Mouse (Mus musculus): ENCODE results near the gene Kifc1. TPM values are rescaled to one million over a fixed set of nuclear protein-coding genes. Genes with fewer than 3 reads are reported as not detected.

The Kifc1 gene
- polyA plus RNA-seq, 1 experiment from 2014 or later, result 7.5 TPM

DNA sequence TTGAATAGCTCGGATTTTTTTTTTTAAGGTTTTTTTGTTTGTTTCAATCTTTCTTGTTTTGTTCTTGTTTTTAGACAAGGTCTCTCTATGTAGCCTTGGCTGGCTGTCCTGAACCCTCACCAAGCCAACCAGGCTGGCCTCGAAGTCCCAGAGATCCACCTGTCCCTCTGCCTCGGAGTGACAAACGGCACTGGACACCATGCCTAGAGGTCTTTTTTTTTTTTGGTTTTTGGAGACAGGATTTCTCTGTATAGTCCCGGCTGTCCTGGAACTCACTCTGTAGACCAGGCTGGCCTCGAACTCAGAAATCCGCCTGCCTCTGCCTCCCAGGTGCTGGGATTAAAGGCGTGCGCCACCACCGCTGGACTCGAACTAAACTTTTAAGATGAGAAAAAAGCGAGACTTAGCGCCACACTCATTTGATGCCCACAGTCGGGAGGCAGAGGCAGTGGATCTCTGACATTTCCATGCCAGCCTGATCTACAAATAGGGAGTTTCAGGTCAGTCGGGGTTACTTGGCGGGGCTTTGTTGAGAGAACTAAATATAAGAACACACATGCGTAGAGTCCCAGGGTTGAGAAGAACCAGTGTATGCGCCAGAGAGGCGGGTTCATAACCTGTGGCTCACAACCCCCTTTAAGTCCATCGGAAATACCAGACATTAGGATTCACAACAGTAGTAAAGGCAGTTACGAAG, 37.9 kb upstream of the Kifc1 start:
- 50% methylated on average over 21 of the region's 21 CpGs for WGBS (ENCODE audit: insufficient replicate concordance)
- Histone ChIP-seq H3K4me3 (replicated peaks) (peak overlapping the region; percentile 75), H3K27me3 (no peaks in the 10 kb centered on the region), H3K27ac (replicated peaks) (peak overlapping the region; percentile 93), H3K9me3 (replicated peaks) (no peaks in the 10 kb centered on the region), H3K4me1 (replicated peaks) (peaks cover 79% of the 10 kb centered on the region), H3K36me3 (replicated peaks) (peaks cover 48% of the 10 kb centered on the region), H3K9ac (peak overlapping the region; percentile 86), H3K4me2 (peak overlapping the region; percentile 99)
- ATAC-seq (ENCODE audit: insufficient read depth), result no peak

DNA sequence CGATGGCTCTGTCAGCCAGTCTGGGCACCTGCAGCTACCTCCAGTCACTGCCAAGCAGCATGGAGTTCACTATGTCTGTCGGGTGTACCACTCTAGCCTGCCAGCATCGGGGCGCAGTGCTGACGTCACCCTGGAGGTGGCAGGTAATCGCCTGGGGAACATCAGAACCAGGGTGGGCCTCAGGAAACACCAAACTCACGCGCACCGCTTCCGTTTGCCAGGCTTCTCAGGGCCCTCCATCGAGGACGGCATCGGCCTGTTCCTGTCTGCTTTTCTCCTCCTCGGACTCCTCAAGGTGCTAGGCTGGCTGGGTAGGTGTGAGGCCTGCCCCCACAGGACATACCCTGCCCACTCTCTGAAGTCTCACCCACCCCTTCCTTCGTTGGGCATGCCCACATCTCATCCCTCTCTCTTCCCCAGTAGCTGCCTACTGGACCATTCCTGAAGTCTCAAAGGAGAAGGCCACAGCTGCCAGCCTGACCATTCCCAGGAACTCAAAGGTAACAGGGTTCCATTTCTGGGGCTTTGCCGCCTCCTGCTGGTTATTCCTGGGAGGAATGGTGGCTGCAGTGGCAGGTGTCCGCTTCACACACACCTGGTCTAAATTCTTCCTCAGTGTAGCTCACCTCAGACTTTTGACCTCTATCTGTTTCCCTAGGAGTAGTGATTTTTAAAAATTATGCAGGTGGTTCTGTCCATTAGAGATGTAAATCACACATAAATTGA, 35.9 kb upstream of the Kifc1 start:
- Histone ChIP-seq H3K27me3 (no peaks in the 10 kb centered on the region), H3K4me1 (replicated peaks) (peaks cover 71% of the 10 kb centered on the region)
- WGBS (ENCODE audit: insufficient replicate concordance), result 74% methylated on average over 17 of the region's 17 CpGs

DNA sequence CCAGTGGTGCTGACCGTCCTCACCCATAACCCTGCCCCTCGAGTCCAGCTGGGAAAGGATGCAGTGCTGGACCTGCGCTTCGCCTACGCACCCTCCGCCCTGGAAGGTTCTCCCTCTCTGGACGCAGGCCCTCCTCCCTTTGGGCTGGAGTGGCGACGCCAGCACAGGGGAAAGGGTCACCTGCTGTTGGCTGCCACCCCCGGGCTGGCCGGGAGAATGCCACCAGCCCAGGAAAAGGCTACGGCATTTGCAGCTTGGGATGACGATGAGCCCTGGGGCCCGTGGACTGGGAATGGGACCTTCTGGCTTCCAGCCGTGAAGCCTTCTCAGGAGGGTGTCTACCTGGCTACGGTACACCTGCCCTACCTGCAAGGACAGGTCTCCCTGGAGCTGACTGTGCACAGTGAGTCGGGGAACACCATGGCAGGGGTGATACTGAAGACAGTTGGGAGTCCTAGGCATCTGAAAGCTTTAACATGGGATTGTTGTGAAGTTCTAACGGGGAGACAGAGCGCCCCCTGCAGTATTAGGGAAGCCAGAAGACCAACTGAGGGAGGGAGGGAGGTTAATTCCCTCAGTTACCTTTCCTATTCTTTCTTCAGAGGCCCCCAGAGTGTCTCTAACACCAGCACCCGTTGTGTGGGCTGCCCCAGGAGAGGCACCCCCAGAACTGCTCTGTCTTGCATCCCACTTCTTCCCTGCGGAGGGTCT, 35.1 kb upstream of the Kifc1 start:
- no peak overlapping the region; the same call in 1 of the 2 replicates for H3K27ac ChIP-seq (replicated peaks)
- no peak for ATAC-seq (ENCODE audit: insufficient read depth)
- H3K9me3 ChIP-seq (replicated peaks), result no peaks in the 10 kb centered on the region
- H3K9ac ChIP-seq, result no peak overlapping the region
- no peaks in the 10 kb centered on the region for H3K27me3 ChIP-seq
- peaks cover 70% of the 10 kb centered on the region for H3K4me1 ChIP-seq (replicated peaks)
- H3K4me2 ChIP-seq, result no peak overlapping the region
- 84% methylated on average over 21 of the region's 21 CpGs for WGBS (ENCODE audit: insufficient replicate concordance)
- H3K4me3 ChIP-seq (replicated peaks), result no peak overlapping the region
- H3K36me3 ChIP-seq (replicated peaks), result peaks cover 42% of the 10 kb centered on the region

More for the DNA sequence above, 35.9 kb upstream of the Kifc1 start:
- Histone ChIP-seq H3K9ac (no peak overlapping the region), H3K4me2 (no peak overlapping the region), H3K36me3 (replicated peaks) (peaks cover 42% of the 10 kb centered on the region), H3K4me3 (replicated peaks) (no peak overlapping the region), H3K9me3 (replicated peaks) (no peaks in the 10 kb centered on the region), H3K27ac (replicated peaks) (no peak overlapping the region; the same call in 1 of the 2 replicates)
- no peak for ATAC-seq (ENCODE audit: insufficient read depth)

DNA sequence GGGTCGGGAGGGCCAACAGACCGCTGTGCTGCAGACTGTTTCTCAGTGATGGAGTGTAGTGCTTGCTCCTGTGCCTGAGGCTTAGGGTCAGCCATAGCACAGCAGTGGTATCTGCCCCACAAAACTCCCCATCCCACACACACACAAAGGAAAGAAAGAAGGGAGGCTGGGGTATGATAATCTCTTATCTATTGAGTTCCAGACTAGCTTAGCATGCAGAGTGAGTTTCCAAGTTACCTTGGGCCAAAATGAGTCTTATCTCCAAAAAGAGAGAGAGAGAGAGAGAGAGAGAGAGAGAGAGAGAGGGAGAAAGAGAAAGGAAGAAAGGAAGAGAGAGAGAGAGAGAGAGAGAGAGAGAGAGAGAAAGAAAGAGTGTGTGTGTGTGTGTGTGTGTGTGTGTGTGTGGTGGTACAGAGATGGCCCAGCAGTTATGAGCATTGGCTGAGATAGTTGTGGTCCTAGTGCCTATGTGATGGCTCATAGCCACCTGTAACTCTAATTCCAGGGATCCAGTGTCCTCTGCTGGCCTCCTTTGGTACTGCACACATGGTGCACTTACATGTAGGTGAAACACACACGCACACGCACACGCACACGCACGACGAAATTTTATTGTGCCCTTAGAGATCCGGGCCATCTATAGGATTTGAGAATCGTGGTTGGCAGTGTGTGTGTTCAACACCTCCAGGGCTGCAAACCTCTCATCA, 34.3 kb upstream of the Kifc1 start:
- H3K9ac ChIP-seq, result no peak overlapping the region
- peak overlapping the region; percentile 51; the same call in 1 of the 2 replicates for H3K27ac ChIP-seq (replicated peaks)
- peaks cover 42% of the 10 kb centered on the region for H3K36me3 ChIP-seq (replicated peaks)
- WGBS (ENCODE audit: insufficient replicate concordance), result 71% methylated on average over 10 of the region's 10 CpGs
- ATAC-seq (ENCODE audit: insufficient read depth), result peak; percentile 20; the same call in 1 of the 2 replicates
- peak overlapping the region; percentile 8; the same call in 1 of the 2 replicates for H3K4me2 ChIP-seq
- H3K4me3 ChIP-seq (replicated peaks), result no peak overlapping the region
- H3K4me1 ChIP-seq (replicated peaks), result peaks cover 67% of the 10 kb centered on the region
- H3K9me3 ChIP-seq (replicated peaks), result no peaks in the 10 kb centered on the region
- no peaks in the 10 kb centered on the region for H3K27me3 ChIP-seq

DNA sequence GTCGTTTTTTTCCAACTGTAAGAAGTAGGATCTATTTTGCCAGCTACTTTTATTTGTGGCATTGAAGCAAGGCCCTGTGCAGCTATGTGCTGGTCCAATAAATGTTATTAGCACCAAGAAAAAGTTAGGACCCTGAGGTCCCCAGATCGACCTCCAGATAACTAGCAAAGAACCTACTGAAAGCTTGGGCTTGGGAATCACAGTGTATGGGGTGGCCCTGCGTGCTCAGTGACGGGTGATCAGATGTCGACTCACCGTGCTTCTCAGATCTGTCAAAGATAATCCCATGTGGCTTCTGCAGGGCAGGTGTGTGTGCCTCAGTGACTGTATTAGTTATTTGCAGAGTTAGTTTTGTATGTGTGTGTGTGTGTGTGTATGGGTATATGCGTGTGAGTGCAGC, 30.9 kb upstream of the Kifc1 start:
- no peak overlapping the region for H3K9ac ChIP-seq
- peaks cover 44% of the 10 kb centered on the region for H3K36me3 ChIP-seq (replicated peaks)
- WGBS (ENCODE audit: insufficient replicate concordance), result 68% methylated on average over 7 of the region's 7 CpGs
- 0 out of 2 replicates have a peak overlapping the region, but pooled peaks have one; percentile 96 for H3K4me2 ChIP-seq
- no peak for ATAC-seq (ENCODE audit: insufficient read depth)
- peaks cover 20% of the 10 kb centered on the region for H3K9me3 ChIP-seq (replicated peaks)
- H3K27me3 ChIP-seq, result no peaks in the 10 kb centered on the region
- H3K4me1 ChIP-seq (replicated peaks), result peaks cover 76% of the 10 kb centered on the region
- H3K4me3 ChIP-seq (replicated peaks), result no peak overlapping the region; the same call in 1 of the 2 replicates
- H3K27ac ChIP-seq (replicated peaks), result 0 out of 2 replicates have a peak overlapping the region, but pooled peaks have one; percentile 41

DNA sequence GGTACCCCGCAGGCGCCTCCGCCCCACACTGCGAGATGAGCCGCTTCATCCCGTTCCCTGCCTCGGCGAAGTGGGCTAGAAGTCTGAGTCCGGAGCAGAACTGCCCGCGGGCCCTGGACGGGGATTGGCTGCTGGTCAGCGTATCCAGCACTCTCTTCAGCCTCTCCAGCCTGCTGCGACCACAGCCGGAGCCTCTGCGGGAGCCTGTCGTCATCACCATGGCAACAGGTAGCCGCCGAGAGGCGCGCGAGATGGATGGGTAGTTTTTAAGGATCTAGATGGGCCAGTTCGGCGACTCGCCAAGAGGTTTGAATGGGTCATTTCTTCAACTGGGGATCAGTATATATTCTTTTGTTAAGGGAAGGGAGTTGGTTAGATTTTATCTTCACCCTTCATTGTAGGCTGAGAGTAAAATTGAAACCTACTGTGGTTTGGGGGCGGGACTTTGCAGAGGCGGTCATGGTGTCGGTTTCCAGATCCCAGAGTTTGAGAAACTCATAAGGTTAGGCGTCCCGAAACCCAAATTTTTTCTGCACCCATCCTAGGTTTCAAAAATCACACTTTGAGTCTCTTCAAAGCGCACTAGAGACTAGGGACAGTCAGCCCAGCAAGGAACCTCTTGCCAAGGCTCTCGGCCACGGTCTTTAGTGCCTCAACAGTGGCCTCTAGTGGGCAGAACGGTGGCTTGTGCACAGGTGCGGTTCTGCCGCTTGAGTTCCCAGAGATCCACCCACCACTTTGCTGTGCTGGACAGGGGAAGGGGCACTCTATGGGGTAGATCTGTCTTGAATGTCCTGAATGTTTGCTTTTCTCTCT, 30.0 kb upstream of the Kifc1 start:
- peak; percentile 11; the same call in 1 of the 2 replicates for ATAC-seq (ENCODE audit: insufficient read depth)
- under 1% methylated on average over 36 of the region's 36 CpGs for WGBS (ENCODE audit: insufficient replicate concordance)
- H3K4me3 ChIP-seq (replicated peaks), result peak overlapping the region; percentile 90
- peak overlapping the region; percentile 94 for H3K27ac ChIP-seq (replicated peaks)
- H3K4me1 ChIP-seq (replicated peaks), result peaks cover 72% of the 10 kb centered on the region
- H3K9ac ChIP-seq, result peak overlapping the region; percentile 87
- peaks cover 20% of the 10 kb centered on the region for H3K9me3 ChIP-seq (replicated peaks)
- no peaks in the 10 kb centered on the region for H3K27me3 ChIP-seq
- peak overlapping the region; percentile 96 for H3K4me2 ChIP-seq
- H3K36me3 ChIP-seq (replicated peaks), result peaks cover 36% of the 10 kb centered on the region

DNA sequence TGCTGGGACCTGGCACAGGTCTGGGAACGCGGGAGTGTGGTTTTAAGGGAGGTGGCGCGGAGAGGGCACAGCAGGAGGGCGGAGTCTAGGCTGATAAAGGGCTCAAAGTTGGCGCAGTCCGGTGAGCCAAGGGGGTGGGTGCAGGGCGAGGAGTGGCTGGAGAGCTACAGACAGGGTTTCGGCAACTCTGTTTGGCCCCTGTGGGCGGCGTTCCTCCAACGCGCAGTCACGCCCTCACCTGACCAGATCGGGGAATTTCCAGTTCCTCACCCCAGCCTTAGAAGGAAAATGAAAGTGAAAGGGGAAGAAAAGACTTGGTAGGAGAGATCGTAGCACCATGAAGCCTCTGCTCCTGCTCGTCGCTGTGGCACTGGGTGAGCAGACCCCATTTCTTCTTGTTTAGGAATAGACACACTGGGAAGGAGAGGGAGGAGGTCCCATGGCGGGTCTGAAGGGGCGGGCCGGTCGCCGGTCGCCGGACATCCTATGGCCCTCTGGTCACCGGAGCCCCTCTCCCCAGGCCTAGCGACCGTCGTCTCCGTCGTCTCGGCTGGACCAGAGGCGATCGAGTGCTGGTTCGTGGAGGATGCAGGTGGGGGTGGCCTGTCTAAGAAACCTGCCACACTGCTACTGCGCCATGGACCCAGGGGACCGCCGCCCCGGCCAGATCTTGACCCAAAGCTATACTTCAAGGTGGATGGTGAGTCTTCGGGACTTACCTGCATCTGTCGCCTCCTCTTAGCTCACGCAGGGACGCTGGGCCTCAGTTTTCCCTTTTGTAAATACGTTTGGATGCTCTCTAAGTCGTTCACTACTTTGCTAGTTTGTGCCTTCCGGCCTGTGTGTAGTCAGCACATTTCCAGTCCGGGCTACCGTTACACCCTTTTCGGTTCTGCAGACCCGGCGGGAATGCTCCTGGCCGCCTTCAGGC, 29.2 kb upstream of the Kifc1 start:
- H3K36me3 ChIP-seq (replicated peaks), result peaks cover 37% of the 10 kb centered on the region
- peak overlapping the region; percentile 87 for H3K9ac ChIP-seq
- peaks cover 20% of the 10 kb centered on the region for H3K9me3 ChIP-seq (replicated peaks)
- WGBS (ENCODE audit: insufficient replicate concordance), result under 1% methylated on average over 52 of the region's 52 CpGs
- H3K4me1 ChIP-seq (replicated peaks), result peaks cover 73% of the 10 kb centered on the region
- no peaks in the 10 kb centered on the region for H3K27me3 ChIP-seq
- H3K4me3 ChIP-seq (replicated peaks), result peak overlapping the region; percentile 90
- peak; percentile 59 for ATAC-seq (ENCODE audit: insufficient read depth)
- peak overlapping the region; percentile 94 for H3K27ac ChIP-seq (replicated peaks)
- peak overlapping the region; percentile 96 for H3K4me2 ChIP-seq

DNA sequence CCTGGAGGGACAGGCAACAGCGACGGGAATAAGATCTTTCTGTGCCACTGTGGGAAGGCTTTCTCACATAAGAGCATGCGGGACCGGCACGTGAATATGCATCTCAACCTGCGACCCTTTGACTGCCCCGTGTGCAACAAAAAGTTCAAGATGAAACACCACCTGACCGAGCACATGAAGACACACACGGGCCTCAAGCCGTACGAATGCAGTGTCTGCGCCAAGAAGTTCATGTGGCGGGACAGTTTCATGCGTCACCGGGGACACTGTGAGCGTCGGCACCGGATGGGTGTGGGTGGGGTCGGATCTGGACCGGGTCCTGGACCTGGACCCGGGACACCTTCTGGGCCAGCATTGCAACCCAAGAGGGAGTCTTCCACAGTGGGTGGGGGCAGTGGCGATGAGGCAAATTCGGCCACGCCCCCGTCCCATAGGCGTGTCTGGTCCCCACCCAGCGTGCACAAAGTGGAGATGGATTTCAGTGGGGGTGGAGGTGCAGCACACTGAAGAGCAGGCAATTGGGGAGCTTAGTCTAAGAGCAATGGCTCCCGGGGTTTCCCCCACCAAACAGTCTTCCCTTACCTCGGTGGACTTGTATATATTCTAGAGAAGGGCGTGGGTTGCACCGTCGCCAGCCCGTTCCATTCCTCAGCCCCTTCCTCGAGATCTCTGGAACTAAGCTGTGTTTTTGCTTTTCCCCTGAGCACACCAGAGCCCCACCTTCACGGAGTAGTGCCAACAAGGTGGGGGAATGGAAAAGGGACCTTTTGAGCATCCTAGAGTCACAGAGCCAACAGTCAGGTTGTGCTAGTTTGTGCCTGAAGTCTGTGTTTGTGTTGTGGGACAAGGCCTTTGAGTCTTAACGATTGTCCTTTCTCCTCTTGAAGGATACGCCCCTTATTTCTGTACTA, 28.1 kb upstream of the Kifc1 start:
- Histone ChIP-seq H3K4me3 (replicated peaks) (peak overlapping the region; percentile 90), H3K27me3 (no peaks in the 10 kb centered on the region), H3K4me2 (peak overlapping the region; percentile 96), H3K36me3 (replicated peaks) (peaks cover 47% of the 10 kb centered on the region), H3K27ac (replicated peaks) (peak overlapping the region; percentile 94), H3K9ac (peak overlapping the region; percentile 87), H3K9me3 (replicated peaks) (peaks cover 20% of the 10 kb centered on the region), H3K4me1 (replicated peaks) (peaks cover 73% of the 10 kb centered on the region)
- 54% methylated on average over 37 of the region's 37 CpGs for WGBS (ENCODE audit: insufficient replicate concordance)
- ATAC-seq (ENCODE audit: insufficient read depth), result 0 out of 2 replicates have a peak, but pooled peaks have one; percentile 2

Data from liver, embryonic 15.5 days (tissue).